Mouse (Mus musculus): ENCODE results near the gene Msx2. TPM values are rescaled to one million over a fixed set of nuclear protein-coding genes. Genes with fewer than 3 reads are reported as not detected.

The Msx2 gene
- polyA plus RNA-seq, 1 experiment, result 0.38 TPM

- TF ChIP-seq POLR2A (IDR thresholded peaks at IDR 0.05; ENCODE audit: extremely low read depth, insufficient read depth, low read length) (no peak), CTCF (IDR thresholded peaks at IDR 0.05; ENCODE audit: extremely low read depth, insufficient read depth, low read length) (no peak)
- H3K27ac ChIP-seq (ENCODE audit: insufficient read depth, low read length), result no peak overlapping the region
- H3K4me3 ChIP-seq (ENCODE audit: insufficient read depth, low read length), result no peak overlapping the region
- no peaks in the 10 kb centered on the region for H3K4me1 ChIP-seq (ENCODE audit: control insufficient read depth, insufficient read depth, low read length)
Measured at GRCm38 (mm10) chr13:53454794-53455672, 17.8 kb downstream of the Msx2 start.

- no peak for TF ChIP-seq CTCF (IDR thresholded peaks at IDR 0.05; ENCODE audit: extremely low read depth, insufficient read depth, low read length)
- TF ChIP-seq POLR2A (IDR thresholded peaks at IDR 0.05; ENCODE audit: extremely low read depth, insufficient read depth, low read length), result no peak
- H3K27ac ChIP-seq (ENCODE audit: insufficient read depth, low read length), result no peak overlapping the region
Measured at GRCm38 (mm10) chr13:53453927-53454326, 18.9 kb downstream of the Msx2 start.

GRCm38 (mm10) chr13:53447609-53448008 is 25.3 kb downstream of the Msx2 start:
- peak; percentile 32 for TF ChIP-seq CTCF (IDR thresholded peaks at IDR 0.05; ENCODE audit: extremely low read depth, insufficient read depth, low read length)
- TF ChIP-seq POLR2A (IDR thresholded peaks at IDR 0.05; ENCODE audit: extremely low read depth, insufficient read depth, low read length), result no peak
- Histone ChIP-seq H3K27ac (ENCODE audit: insufficient read depth, low read length) (no peak overlapping the region), H3K4me3 (ENCODE audit: insufficient read depth, low read length) (no peak overlapping the region), H3K4me1 (ENCODE audit: control insufficient read depth, insufficient read depth, low read length) (no peaks in the 10 kb centered on the region)

More at GRCm38 (mm10) chr13:53453927-53454326, 18.9 kb downstream of the Msx2 start:
- Histone ChIP-seq H3K4me3 (ENCODE audit: insufficient read depth, low read length) (no peak overlapping the region), H3K4me1 (ENCODE audit: control insufficient read depth, insufficient read depth, low read length) (no peaks in the 10 kb centered on the region)

GRCm38 (mm10) chr13:53443602-53444001 is 29.3 kb downstream of the Msx2 start:
- Histone ChIP-seq H3K27ac (ENCODE audit: insufficient read depth, low read length) (no peak overlapping the region), H3K4me1 (ENCODE audit: control insufficient read depth, insufficient read depth, low read length) (no peaks in the 10 kb centered on the region), H3K4me3 (ENCODE audit: insufficient read depth, low read length) (no peak overlapping the region)
- no peak for TF ChIP-seq POLR2A (IDR thresholded peaks at IDR 0.05; ENCODE audit: extremely low read depth, insufficient read depth, low read length)
- TF ChIP-seq CTCF (IDR thresholded peaks at IDR 0.05; ENCODE audit: extremely low read depth, insufficient read depth, low read length), result peak; percentile 25; the same call in 1 of the 2 replicates

GRCm38 (mm10) chr13:53442168-53442980 is 30.5 kb downstream of the Msx2 start:
- no peak overlapping the region for H3K27ac ChIP-seq (ENCODE audit: insufficient read depth, low read length)
- no peak overlapping the region for H3K4me3 ChIP-seq (ENCODE audit: insufficient read depth, low read length)
- TF ChIP-seq CTCF (IDR thresholded peaks at IDR 0.05; ENCODE audit: extremely low read depth, insufficient read depth, low read length), result peak; percentile 73
- TF ChIP-seq POLR2A (IDR thresholded peaks at IDR 0.05; ENCODE audit: extremely low read depth, insufficient read depth, low read length), result no peak
- H3K4me1 ChIP-seq (ENCODE audit: control insufficient read depth, insufficient read depth, low read length), result no peaks in the 10 kb centered on the region

- Histone ChIP-seq H3K4me1 (ENCODE audit: control insufficient read depth, insufficient read depth, low read length) (no peaks in the 10 kb centered on the region), H3K4me3 (ENCODE audit: insufficient read depth, low read length) (no peak overlapping the region), H3K27ac (ENCODE audit: insufficient read depth, low read length) (no peak overlapping the region)
- TF ChIP-seq CTCF (IDR thresholded peaks at IDR 0.05; ENCODE audit: extremely low read depth, insufficient read depth, low read length), result no peak
- no peak for TF ChIP-seq POLR2A (IDR thresholded peaks at IDR 0.05; ENCODE audit: extremely low read depth, insufficient read depth, low read length)
Measured at GRCm38 (mm10) chr13:53441307-53442028, 31.4 kb downstream of the Msx2 start.

GRCm38 (mm10) chr13:53439957-53440356 is 32.9 kb downstream of the Msx2 start:
- Histone ChIP-seq H3K4me3 (ENCODE audit: insufficient read depth, low read length) (no peak overlapping the region), H3K4me1 (ENCODE audit: control insufficient read depth, insufficient read depth, low read length) (no peaks in the 10 kb centered on the region), H3K27ac (ENCODE audit: insufficient read depth, low read length) (no peak overlapping the region)
- no peak for TF ChIP-seq CTCF (IDR thresholded peaks at IDR 0.05; ENCODE audit: extremely low read depth, insufficient read depth, low read length)
- no peak for TF ChIP-seq POLR2A (IDR thresholded peaks at IDR 0.05; ENCODE audit: extremely low read depth, insufficient read depth, low read length)

GRCm38 (mm10) chr13:53426507-53426906 is 46.4 kb downstream of the Msx2 start:
- TF ChIP-seq POLR2A (IDR thresholded peaks at IDR 0.05; ENCODE audit: extremely low read depth, insufficient read depth, low read length), result no peak
- peak; percentile 100 for TF ChIP-seq CTCF (IDR thresholded peaks at IDR 0.05; ENCODE audit: extremely low read depth, insufficient read depth, low read length)
- no peak overlapping the region for H3K27ac ChIP-seq (ENCODE audit: insufficient read depth, low read length)
- no peak overlapping the region for H3K4me3 ChIP-seq (ENCODE audit: insufficient read depth, low read length)
- H3K4me1 ChIP-seq (ENCODE audit: control insufficient read depth, insufficient read depth, low read length), result no peaks in the 10 kb centered on the region

DNA sequence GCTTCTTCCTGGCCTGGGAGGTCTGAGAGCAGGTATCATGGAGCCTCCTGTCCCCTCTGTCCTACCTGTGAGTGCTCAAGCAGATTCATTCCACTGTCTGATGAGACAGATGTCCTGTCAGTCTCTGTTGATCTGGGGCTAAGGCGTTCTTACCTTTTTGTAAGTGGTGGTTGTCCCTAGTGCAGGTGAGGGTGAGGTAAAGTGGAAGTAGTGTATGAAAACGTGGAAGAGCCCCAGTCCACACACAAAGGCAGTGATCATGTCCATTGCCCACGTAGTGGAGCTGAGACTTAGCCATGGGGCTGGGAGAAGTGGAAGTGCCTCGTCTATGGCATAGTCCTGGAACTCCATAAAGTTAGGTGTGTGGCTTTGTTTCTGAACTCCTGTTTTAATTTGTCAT is 51.7 kb downstream of the Msx2 start:
- H3K4me3 ChIP-seq (ENCODE audit: insufficient read depth, low read length), result no peak overlapping the region
- TF ChIP-seq POLR2A (IDR thresholded peaks at IDR 0.05; ENCODE audit: extremely low read depth, insufficient read depth, low read length), result no peak
- no peak for TF ChIP-seq CTCF (IDR thresholded peaks at IDR 0.05; ENCODE audit: extremely low read depth, insufficient read depth, low read length)
- H3K27ac ChIP-seq (ENCODE audit: insufficient read depth, low read length), result no peak overlapping the region
- H3K4me1 ChIP-seq (ENCODE audit: control insufficient read depth, insufficient read depth, low read length), result no peaks in the 10 kb centered on the region
